Mouse (Mus musculus) midbrain, postnatal 0 days (tissue): Measurements from ENCODE around the gene Dhx15. TPM values are rescaled to one million over a fixed set of nuclear protein-coding genes. Genes with fewer than 3 reads are reported as not detected.

Source experiments
- ATAC-seq: fragments of 200-750 bp; cut with Nextera tagmentation; 2 replicates; pipeline ENCODE4 v1.8.0; 2017; ENCODE audit warnings: moderate number of reproducible peaks, mild to moderate bottlenecking, moderate TSS enrichment, moderate library complexity; ENCODE audit not compliant: low FRiP score
- DNase-seq: peaks from one replicate; pipeline ENCODE4 v3.0.0-alpha.2; 2015; ENCODE audit warnings: low spot score
- H3K27ac ChIP-seq: fragments of 300-500 bp; sonication (generic); 2 replicates; pipeline ENCODE4 v1.5.1; 2014; ENCODE audit warnings: low read depth, mild to moderate bottlenecking, low read length, mixed read lengths
- H3K27me3 ChIP-seq: fragments of 300-500 bp; sonication (generic); 2 replicates; pipeline ENCODE4 v1.6.1; 2014; ENCODE audit warnings: low read length, control low read depth, mixed read lengths; ENCODE audit not compliant: insufficient read depth
- H3K36me3 ChIP-seq: fragments of 300-500 bp; sonication (generic); 2 replicates; pipeline ENCODE4 v1.6.1; 2014; ENCODE audit warnings: low read length, control low read depth, mixed read lengths; ENCODE audit not compliant: insufficient read depth
- H3K4me1 ChIP-seq: fragments of 300-500 bp; sonication (generic); 2 replicates; pipeline ENCODE4 v1.6.1; 2014; ENCODE audit warnings: mild to moderate bottlenecking, control low read depth, antibody characterized with exemption, low read length, mixed read lengths; ENCODE audit not compliant: insufficient read depth
- H3K4me2 ChIP-seq: fragments of 300-500 bp; sonication (generic); 2 replicates; pipeline ENCODE4 v1.6.1; 2014; ENCODE audit warnings: low read depth, mild to moderate bottlenecking, low read length, mixed read lengths; ENCODE audit not compliant: poor library complexity, severe bottlenecking
- H3K4me3 ChIP-seq: fragments of 300-500 bp; sonication (generic); 2 replicates; pipeline ENCODE4 v1.5.1; 2014; ENCODE audit warnings: low read depth, mild to moderate bottlenecking, low read length, moderate library complexity
- H3K9ac ChIP-seq: fragments of 300-500 bp; sonication (generic); replicated peaks from 2 replicates; pipeline ENCODE4 v1.6.1; 2014; ENCODE audit warnings: mild to moderate bottlenecking, low read length, moderate library complexity, mixed read lengths; ENCODE audit not compliant: poor library complexity, severe bottlenecking
- H3K9me3 ChIP-seq: fragments of 300-500 bp; sonication (generic); 2 replicates; pipeline ENCODE4 v1.6.1; 2016; ENCODE audit warnings: low read length, control low read depth
- CTCF ChIP-seq: IDR thresholded peaks from 2 replicates; pipeline ENCODE4 v1.5.1; 2016; ENCODE audit warnings: antibody characterized with exemption, mild to moderate bottlenecking
- WGBS: fragments of 180-500 bp; shearing (Covaris S2); extraction: QIAGEN DNeasy Blood & Tissue Kit; methylation state at CpG from one replicate; pipeline ENCODE4 v1.1.7; 2014; 5-methylcytosine and 5-hydroxymethylcytosine counted together
- microRNA-seq: library from miRNA; unstranded; fragments of <30 nt; microRNA quantifications from one replicate; pipeline ENCODE4, GENCODE M21; 2016; ENCODE audit warnings: borderline number of aligned reads
- polyA plus RNA-seq: library from polyadenylated mRNA; unstranded; fragments of >200 nt; fragmentation: Nextera tagmentation; extraction: Ambion mirVana; gene quantifications from 2 replicates; pipeline ENCODE4 v1.2.1, GENCODE M21; 2015
- total RNA-seq: library from RNA; depleted of rRNA; stranded (reverse); fragments of >200 nt; gene quantifications from 2 replicates; pipeline ENCODE4 v1.2.3, GENCODE M21; 2014; rRNA removed

Gene Dhx15
- total and polyA plus RNA-seq, 2 experiments from 2014 or later: 73.5 to 96.4 TPM

- Histone ChIP-seq H3K4me3 (peak overlapping the region; percentile 73), H3K27ac (no peak overlapping the region), H3K27me3 (no peaks in the 10 kb centered on the region), H3K4me1 (peaks cover 8% of the 10 kb centered on the region; the same call in 1 of the 2 replicates), H3K4me2 (peak overlapping the region; percentile 100), H3K9ac (0 out of 2 replicates have a peak overlapping the region, but pooled peaks have one; percentile 62), H3K9me3 (no peaks in the 10 kb centered on the region), H3K36me3 (no peaks in the 10 kb centered on the region)
- no peak for ATAC-seq
- TF ChIP-seq CTCF: no peak
- WGBS: 13% methylated on average over 16 of the region's 16 CpGs
- DNase-seq: peak; percentile 8
These were observed 78.0 kb downstream of the Dhx15 start for GRCm38 (mm10) chr5:52112191-52112760.

DNA sequence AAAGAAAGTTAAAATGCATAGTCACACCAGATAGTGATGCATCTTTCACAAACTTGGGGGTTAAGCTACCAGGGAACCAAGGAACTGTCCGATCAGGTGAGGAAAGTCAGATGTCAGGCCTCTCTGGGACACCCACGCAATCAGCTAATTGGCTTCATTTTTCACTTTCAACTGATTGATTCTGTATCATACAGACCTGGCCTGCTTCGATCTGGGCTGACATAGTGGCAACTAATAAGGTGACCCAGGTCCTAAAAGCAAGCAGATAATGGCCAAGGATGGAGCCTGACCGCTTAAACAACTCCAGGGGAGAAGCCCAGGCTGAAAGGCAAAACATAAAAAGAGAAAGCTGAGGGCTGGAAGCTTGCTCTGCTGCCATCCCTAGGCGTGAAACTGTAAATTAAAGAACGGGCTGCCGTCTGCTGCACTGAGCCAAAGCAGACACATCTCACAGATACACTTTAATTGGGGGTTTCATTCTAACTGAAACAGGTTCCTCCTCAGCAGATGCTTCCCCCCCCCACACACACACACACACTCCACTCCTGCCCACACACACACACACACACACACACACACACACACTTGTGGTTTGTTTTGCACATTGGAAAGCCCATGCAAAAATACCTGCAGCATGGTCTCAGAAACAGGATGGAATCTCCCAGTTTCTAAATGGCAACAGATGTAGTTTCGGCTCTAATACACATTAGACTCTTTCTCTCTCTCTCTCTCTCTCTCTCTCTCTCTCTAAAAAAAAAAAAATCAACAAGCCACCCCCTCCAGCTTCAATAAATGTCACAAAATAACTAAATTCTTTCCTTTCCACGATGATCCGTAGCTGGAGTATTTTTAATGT lies 79.3 kb downstream of the Dhx15 start:
- Histone ChIP-seq H3K4me3 (no peak overlapping the region), H3K9ac (no peak overlapping the region), H3K27ac (no peak overlapping the region), H3K4me1 (peaks cover 8% of the 10 kb centered on the region; the same call in 1 of the 2 replicates), H3K36me3 (no peaks in the 10 kb centered on the region), H3K9me3 (no peaks in the 10 kb centered on the region), H3K4me2 (no peak overlapping the region), H3K27me3 (no peaks in the 10 kb centered on the region)
- 56% methylated on average over 10 of the region's 10 CpGs for WGBS
- no peak for ATAC-seq
- peak; percentile 73 for TF ChIP-seq CTCF
- peak; percentile 72 for DNase-seq

Small RNAs within 50 kb of the gene (microRNA-seq; reads per million reads assigned to microRNA genes)
- gene Mir6417: not detected

Other genes starting within 250 kb of the Dhx15 start
- gene Sod3, start 173.3 kb upstream of the Dhx15 start, total RNA-seq: 2.5 and 3.0 TPM in 2 replicates
- gene Sod3, start 173.3 kb upstream of the Dhx15 start, polyA plus RNA-seq: 4.0 and 4.3 TPM in 2 replicates